Mouse (Mus musculus) urinary bladder, adult 18-20 months (tissue): ENCODE data around the gene Opa3.
A peak's percentile ranks its signal among the peaks of the same experiment; 100 is the strongest.

Experiments used
- DNase-seq, 2 experiments: peaks; one replicate each; pipeline ENCODE4 v3.0.0; 2022; ENCODE audit warnings: low spot score in 2 of 2, mixed read lengths in 2 of 2

Opa3 gene

GRCm38 (mm10) chr7:19227883-19228792 is at the start of gene Opa3:
TSS of gene Opa3 (plus strand) at chr7:19228334.
- DNase-seq, result peak; percentile 97 to 99

GRCm38 (mm10) chr7:19178443-19179092 is 49.6 kb upstream of the Opa3 start:
- DNase-seq, result peak; percentile 49 to 61

GRCm38 (mm10) chr7:19179173-19179572 is 49.0 kb upstream of the Opa3 start:
- peak in 1 of 2 experiments; percentile 36 for DNase-seq

GRCm38 (mm10) chr7:19179936-19180335 is 48.2 kb upstream of the Opa3 start:
- DNase-seq, result no peak

- no peak for DNase-seq
Measured at GRCm38 (mm10) chr7:19180862-19181429, 47.2 kb upstream of the Opa3 start.

- no peak for DNase-seq
Measured at GRCm38 (mm10) chr7:19184250-19184649, 43.9 kb upstream of the Opa3 start.

- DNase-seq, result no peak
Measured at GRCm38 (mm10) chr7:19184758-19185157, 43.4 kb upstream of the Opa3 start.

- DNase-seq, result no peak
Measured at GRCm38 (mm10) chr7:19194676-19195075, 33.5 kb upstream of the Opa3 start.

GRCm38 (mm10) chr7:19196676-19197075 is 31.5 kb upstream of the Opa3 start:
- no peak for DNase-seq

- no peak for DNase-seq
Measured at GRCm38 (mm10) chr7:19197985-19198384, 30.1 kb upstream of the Opa3 start.

GRCm38 (mm10) chr7:19201660-19202059 is 26.5 kb upstream of the Opa3 start:
- DNase-seq, result no peak

GRCm38 (mm10) chr7:19202065-19202850 is 25.9 kb upstream of the Opa3 start:
- DNase-seq, result no peak

- DNase-seq, result no peak
Measured at GRCm38 (mm10) chr7:19208201-19208910, 19.8 kb upstream of the Opa3 start.

- DNase-seq, result no peak
Measured at GRCm38 (mm10) chr7:19208944-19209472, 19.1 kb upstream of the Opa3 start.

- DNase-seq, result no peak
Measured at GRCm38 (mm10) chr7:19209494-19209893, 18.6 kb upstream of the Opa3 start.

GRCm38 (mm10) chr7:19210010-19210409 is 18.1 kb upstream of the Opa3 start:
- DNase-seq, result no peak

GRCm38 (mm10) chr7:19211041-19211675 is 17.0 kb upstream of the Opa3 start:
- DNase-seq, result no peak

GRCm38 (mm10) chr7:19211996-19212755 is 16.0 kb upstream of the Opa3 start, which contains the start of gene Gpr4:
TSS of gene Gpr4 (plus strand) at chr7:19212538.
- DNase-seq, result no peak

- DNase-seq, result no peak
Measured at GRCm38 (mm10) chr7:19213385-19213784, 14.7 kb upstream of the Opa3 start.

- no peak for DNase-seq
Measured at GRCm38 (mm10) chr7:19214369-19214768, 13.8 kb upstream of the Opa3 start.
